In the genomic region with DNA sequence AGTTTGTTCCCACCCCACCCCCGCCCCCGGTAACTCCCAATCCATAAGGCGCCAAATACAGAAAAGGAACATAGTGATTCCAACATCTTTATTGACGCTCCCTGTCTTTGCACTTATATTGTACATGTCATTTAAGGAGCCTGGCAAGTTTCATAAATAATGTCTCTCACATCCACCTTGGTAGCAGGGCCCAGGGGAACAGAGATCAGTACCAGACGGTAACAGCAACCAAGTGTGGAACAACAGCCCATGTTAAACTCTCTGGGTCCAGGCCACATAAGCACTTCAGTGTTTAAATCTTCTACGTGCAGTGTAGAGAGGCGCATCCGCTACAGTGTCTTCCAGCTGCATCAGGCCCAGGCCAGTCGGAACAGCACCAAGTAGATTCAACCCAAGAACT, we compare ENCODE assay signal across 15 mouse cellular contexts. TPM values are rescaled to one million over a fixed set of nuclear protein-coding genes. Genes with fewer than 3 reads are reported as not detected.
A peak's percentile ranks its signal among the peaks of the same experiment; 100 is the strongest.
DNase-seq lines count a peak whose midpoint lies in the region; ATAC-seq and TF ChIP-seq lines count a peak whose summit lies in the region.
"Had no signal": no experiment of that assay in that cellular context is flagged by ENCODE, and none has a peak within 500 bp of the region (broad histone marks: within the 10 kb centered on the region; RNA-seq: fewer than 3 reads in every experiment).

No protein-coding gene starts in this region.

- H3K9ac ChIP-seq in kidney, embryonic 14.5 days (ENCODE audit: low read depth, low read length): 0 out of 2 replicates have a peak overlapping the region, but pooled peaks have one; percentile 7
- H3K9ac ChIP-seq in limb, embryonic 11.5 days (ENCODE audit: low read length): no peak overlapping the region
- H3K9ac ChIP-seq: midbrain, embryonic 15.5 days had no signal

- 74% methylated on average over 9 of the region's 9 CpGs for WGBS in kidney, embryonic 14.5 days
- 55% methylated on average over 9 of the region's 9 CpGs for WGBS in limb, embryonic 11.5 days

- no peaks in the 10 kb centered on the region for H3K9me3 ChIP-seq in kidney, embryonic 14.5 days (ENCODE audit: control insufficient read depth, low read length)
- H3K9me3 ChIP-seq in limb, embryonic 11.5 days (ENCODE audit: control insufficient read depth, low read length): no peaks in the 10 kb centered on the region
- H3K9me3 ChIP-seq: midbrain, embryonic 15.5 days had no signal

- no peak for TF ChIP-seq POLR2A in brain, embryonic 14.5 days (IDR thresholded peaks at IDR 0.05; ENCODE audit: borderline replicate concordance, extremely low read depth, insufficient read depth, insufficient read length, poor library complexity, severe bottlenecking)

- H3K36me3 ChIP-seq in kidney, embryonic 14.5 days (ENCODE audit: control insufficient read depth, insufficient read depth, low read length): peaks cover 39% of the 10 kb centered on the region
- H3K36me3 ChIP-seq in limb, embryonic 11.5 days (ENCODE audit: control insufficient read depth, insufficient read depth, low read length): peaks cover 7% of the 10 kb centered on the region

- ATAC-seq in frontal cortex, adult (ENCODE audit: low TSS enrichment): peak; percentile 14; the same call in 1 of the 2 replicates
- ATAC-seq in kidney, embryonic 14.5 days (ENCODE audit: low FRiP score, low TSS enrichment): no peak
- ATAC-seq in limb, embryonic 11.5 days (ENCODE audit: insufficient number of reproducible peaks, low FRiP score, low TSS enrichment, low read depth): peak; percentile 15; the same call in 1 of the 2 replicates
- ATAC-seq: lung, postnatal 0 days; midbrain, embryonic 15.5 days had no signal

- peaks cover 23% of the 10 kb centered on the region; the same call in 1 of the 2 replicates for H3K4me1 ChIP-seq in kidney, embryonic 14.5 days (ENCODE audit: control insufficient read depth, insufficient read depth, low read length)
- peaks cover 44% of the 10 kb centered on the region for H3K4me1 ChIP-seq in limb, embryonic 11.5 days (ENCODE audit: control insufficient read depth, insufficient read depth, low read length)
- H3K4me1 ChIP-seq: midbrain, embryonic 15.5 days had no signal

- H3K27ac ChIP-seq in kidney, embryonic 14.5 days (ENCODE audit: low read depth, low read length): peak overlapping the region; percentile 37; the same call in 1 of the 2 replicates
- peak overlapping the region; percentile 74 for H3K27ac ChIP-seq in limb, embryonic 11.5 days (replicated peaks; ENCODE audit: low read depth, low read length)
- H3K27ac ChIP-seq: midbrain, embryonic 15.5 days had no signal

- no peak for DNase-seq in frontal cortex, adult 2 months (ENCODE audit: extremely low spot score in 1 of 2, low spot score in 1 of 2)
- no peak for DNase-seq in kidney, postnatal 14 days
- peak; percentile 12 for DNase-seq in brain, embryonic 14.5 days (ENCODE audit: low read depth)
- peak; percentile 45 for DNase-seq in limb, embryonic 11.5 days (ENCODE audit: low spot score)
- no peak for DNase-seq in T-cell, adult 2 months (ENCODE audit: low spot score)
- no peak for DNase-seq in cerebellum, adult 9-11 months
- DNase-seq: B cell, adult 2 months; cerebellum, adult 9-10 months; gastrocnemius, postnatal 10 days; thymus, adult 2 months had no signal

- no peak overlapping the region for H3K4me2 ChIP-seq in kidney, embryonic 14.5 days (replicated peaks; ENCODE audit: low read depth, low read length)
- no peak overlapping the region for H3K4me2 ChIP-seq in limb, embryonic 11.5 days (ENCODE audit: low read depth, severe bottlenecking)
- H3K4me2 ChIP-seq: midbrain, embryonic 15.5 days had no signal

- no peaks in the 10 kb centered on the region for H3K27me3 ChIP-seq in kidney, embryonic 14.5 days (ENCODE audit: control insufficient read depth, insufficient read depth, low read length)
- H3K27me3 ChIP-seq in limb, embryonic 11.5 days (ENCODE audit: control insufficient read depth, insufficient read depth, low read length): no peaks in the 10 kb centered on the region
- H3K27me3 ChIP-seq: midbrain, embryonic 15.5 days had no signal

- H3K4me3 ChIP-seq in kidney, embryonic 14.5 days (ENCODE audit: low read length): no peak overlapping the region
- H3K4me3 ChIP-seq in limb, embryonic 11.5 days (ENCODE audit: low read depth, low read length): no peak overlapping the region
- H3K4me3 ChIP-seq: erythroblast, embryonic 14.5 days; midbrain, embryonic 15.5 days had no signal

- TF ChIP-seq CTCF in brain, embryonic 14.5 days (IDR thresholded peaks at IDR 0.05; ENCODE audit: borderline replicate concordance, extremely low read depth, insufficient read depth, insufficient read length): no peak

RNA-seq across cellular contexts. Expression of a gene that starts 59.7 kb away (rescaled TPM):
- polyA plus RNA-seq in frontal cortex, adult 2 months (2012; rRNA removed): 1.4 and 1.6 TPM in 2 replicates
- 2.0 and 2.7 TPM in 2 replicates for polyA plus RNA-seq in kidney, embryonic 14.5 days (2014; fragmentation: Nextera tagmentation; extraction: Ambion mirVana)
- 1.8 and 2.0 TPM in 2 replicates for polyA plus RNA-seq in brain, embryonic 14.5 days (2012; rRNA removed)
- 15.8 and 20.3 TPM in 2 replicates for polyA plus RNA-seq in limb, embryonic 11.5 days (2014; fragmentation: Nextera tagmentation; extraction: Ambion mirVana)

Comparison
In these comparisons a context has a peak if more than half of its experiments do, and no peak if none do; other contexts are left out.
1. DNase-seq: peak in brain, embryonic 14.5 days (single experiment) and limb, embryonic 11.5 days (single experiment); none in frontal cortex, adult 2 months (0 of 2), kidney, postnatal 14 days (single experiment), T-cell, adult 2 months (single experiment) and cerebellum, adult 9-11 months (single experiment).